Mouse (Mus musculus) lung, postnatal 10 days (tissue): ENCODE measurements around the gene Pnkd.
"Not testable (repeated sequence)": the region's sequence is repeated elsewhere in the genome, so short reads cannot be mapped to it uniquely, and the experiment has no call there.

Experiments used
- DNase-seq: peaks from one replicate; pipeline ENCODE4 v3.0.0; 2021

The Pnkd gene

DNA sequence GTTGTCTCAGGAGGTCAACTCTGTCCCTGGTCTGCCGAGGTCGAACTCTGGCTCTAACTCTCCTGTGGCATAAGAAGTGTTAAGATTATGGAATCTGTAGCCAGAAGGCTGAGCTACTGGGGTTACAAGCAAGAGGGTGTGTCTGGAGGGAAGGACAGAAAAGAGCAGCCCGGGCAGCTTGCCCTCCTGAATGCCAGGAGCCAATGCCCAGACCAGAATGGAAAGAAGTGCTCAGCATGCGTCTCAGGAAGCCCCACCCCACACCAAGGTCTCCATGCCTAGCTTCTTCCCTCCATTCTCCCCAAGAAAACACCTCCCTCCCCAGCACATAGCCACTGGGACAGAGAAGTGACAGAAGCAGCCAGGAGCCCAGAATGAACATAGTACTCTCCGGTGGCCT lies 14.3 kb downstream of the Pnkd start:
- peak; percentile 73 for DNase-seq

DNA sequence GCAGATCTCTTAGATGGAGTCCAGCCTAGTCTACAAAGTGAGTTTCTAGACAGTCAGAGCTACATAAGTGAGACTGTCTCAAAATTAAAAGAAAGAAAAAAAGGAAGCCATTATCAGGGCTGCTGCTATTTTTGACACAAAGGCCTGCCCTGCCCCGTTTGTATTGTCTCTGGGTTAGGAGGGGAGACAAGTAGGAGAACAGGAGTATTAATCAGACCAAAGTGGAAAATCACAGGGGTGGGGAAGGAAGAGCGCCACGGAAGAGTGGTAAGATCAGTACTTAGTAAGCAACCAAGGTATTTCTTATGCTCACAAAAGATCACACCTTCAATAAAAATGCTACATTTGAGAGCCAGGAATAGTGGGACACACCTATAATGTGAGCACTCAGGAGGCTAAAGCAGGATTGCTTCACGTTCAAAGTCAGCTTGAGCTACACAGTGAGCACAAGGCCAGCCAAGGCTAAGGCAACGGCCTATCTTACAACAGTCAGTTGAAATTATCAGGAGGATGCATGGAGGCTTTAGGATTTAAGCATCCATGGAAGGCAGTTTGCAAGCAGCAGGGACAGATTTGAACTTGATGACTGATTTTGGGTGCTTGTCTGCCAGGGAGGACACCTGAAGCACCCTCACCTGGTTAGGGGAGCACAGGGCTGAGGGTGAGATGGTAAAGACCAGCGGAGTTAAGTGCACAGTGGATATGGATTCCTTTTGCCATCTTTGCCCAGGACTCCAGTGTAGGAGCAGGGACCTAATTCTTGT lies 15.8 kb downstream of the Pnkd start:
- no peak for DNase-seq

DNA sequence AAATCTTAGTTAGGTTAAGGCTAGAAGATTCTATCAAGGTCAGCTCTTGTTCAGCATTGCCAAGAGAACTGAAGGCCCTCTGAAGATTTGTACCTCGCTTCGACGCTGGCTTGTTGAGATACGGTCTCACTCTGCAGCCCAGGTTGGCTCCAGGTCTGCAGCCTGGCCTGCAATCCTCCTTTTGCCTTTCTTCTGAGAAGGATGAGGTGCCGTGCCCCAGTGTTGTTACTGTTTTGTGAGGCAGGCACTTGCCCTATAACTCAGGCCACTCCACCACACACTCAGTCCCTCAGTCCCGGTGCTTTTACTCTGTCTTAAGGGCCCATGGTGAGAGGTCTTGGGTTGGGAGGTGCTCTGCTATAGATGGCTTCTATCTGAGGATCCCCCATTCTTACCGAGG lies 17.5 kb downstream of the Pnkd start:
- no peak for DNase-seq

DNA sequence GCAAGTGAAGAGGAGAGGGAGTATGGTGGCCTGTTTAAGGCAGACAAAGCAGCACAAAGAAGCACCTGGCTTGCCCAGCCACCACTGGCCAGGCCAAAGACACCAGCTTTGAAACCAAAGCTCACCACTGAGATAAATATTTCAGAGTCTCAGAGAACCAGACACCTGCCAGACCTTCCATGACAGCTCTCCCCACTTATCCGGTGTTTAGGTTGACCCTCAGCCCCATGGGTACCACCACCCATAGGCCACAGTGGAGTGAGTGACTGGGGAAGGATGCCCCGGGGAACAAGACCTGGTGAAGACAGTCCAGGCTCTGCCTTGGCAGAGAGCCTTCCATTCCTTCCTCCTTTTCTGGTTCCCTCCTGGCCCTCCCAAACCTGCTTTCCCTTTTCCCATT lies 18.1 kb downstream of the Pnkd start:
- DNase-seq, result no peak

DNA sequence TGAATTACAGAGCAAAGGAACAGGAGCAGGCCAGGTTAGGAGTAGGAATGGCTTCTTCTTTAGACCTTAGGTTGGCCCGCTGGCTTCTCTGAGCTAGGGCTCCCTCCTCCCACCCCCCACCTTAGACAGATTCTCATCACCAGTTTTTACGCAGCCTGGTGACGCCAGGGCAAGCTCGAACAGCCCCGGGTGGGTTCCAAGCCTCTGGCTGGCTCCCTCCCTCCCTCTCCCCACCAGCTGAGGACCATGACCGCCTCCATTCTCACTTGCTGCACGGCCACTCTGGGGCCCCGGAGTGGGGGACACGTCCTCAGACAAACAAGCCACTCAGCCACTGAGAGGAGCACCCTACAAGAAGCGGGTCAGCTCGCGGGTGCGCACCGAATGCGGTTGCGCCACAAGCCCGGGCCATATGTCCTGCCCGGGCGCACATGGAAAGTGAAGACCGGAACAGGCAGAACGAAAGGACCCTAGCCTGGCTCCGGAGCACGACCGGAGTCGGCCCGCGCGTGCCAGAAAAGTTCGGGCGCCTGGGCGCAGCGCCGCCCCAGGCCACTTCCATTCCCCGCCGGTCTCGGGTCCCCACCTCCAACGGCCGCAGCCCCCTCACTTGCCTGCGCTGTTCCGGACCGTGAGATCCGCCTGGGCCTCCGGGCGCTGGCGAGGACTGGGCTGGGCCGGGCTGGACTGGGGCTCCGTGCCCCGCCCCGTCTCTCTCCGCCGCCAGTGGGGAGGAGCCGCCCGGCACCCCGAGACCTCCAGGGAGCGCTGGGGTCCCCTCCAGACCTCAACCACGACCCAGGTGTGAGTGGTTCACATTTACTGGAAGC lies 19.0 kb downstream of the Pnkd start:
- peak; percentile 88 for DNase-seq

DNA sequence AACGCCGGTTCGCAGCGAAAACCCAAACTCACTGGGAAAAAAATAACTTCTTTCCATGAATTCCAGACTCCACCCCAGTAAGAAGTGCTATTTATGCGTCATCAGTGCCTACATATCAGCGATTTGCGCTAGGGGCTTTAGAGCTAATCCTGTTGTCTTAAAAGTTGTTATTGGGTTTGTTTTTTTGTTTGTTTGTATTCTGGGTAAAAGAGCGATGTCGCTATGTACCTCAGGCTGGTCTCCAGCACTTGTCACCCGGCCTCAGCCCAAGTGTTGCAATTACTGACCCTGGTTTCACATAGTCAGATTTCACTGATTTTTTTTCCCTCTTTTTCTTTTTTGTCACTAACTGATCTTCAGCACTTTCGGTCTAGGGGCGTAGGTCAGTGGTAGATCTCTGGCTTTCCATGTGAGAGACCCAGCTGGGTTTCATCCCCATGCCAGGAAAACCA lies 19.6 kb downstream of the Pnkd start:
- DNase-seq, result peak; percentile 52

DNA sequence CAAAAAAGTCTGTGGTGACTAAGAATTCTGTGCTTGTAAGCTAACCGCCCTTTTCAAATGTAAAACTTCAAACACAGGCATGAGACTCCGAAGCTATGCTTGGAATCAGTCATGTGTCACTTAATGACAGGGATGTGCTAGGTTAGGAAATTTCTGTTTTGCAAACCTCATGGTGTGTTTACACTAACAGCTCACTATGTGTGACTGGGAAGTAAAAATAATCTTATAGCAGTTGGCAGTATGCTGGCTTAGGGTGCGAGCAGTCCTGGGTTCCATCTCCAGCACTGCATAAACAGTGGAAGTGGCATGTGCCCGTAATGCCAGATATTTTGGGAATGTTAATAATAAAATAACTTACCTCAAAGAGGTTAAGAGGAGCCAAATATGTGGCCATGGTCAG lies 20.2 kb downstream of the Pnkd start:
- peak; percentile 40 for DNase-seq

DNA sequence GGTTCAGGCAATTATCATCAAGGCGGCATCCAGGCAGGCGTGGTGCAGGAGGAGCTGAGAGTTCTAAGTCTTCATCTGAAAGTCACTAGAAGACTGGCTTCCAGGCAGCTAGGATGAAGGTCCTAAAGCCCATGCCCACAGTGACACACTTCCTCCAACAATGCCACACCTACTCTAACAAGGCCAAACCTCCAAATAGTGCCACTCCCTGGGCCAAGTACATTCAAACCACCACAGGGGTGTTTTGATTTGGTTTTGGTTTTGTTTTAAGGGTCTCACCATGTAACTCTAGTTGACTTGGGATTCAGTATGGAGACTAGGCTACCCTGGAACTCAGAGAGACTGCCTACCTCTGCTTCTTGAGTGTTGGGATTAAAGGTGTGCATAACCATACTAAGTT lies 20.8 kb downstream of the Pnkd start, which contains the start of gene Tmbim1:
TSS of gene Tmbim1 (minus strand) at position 101 of the 400 bp plus-strand sequence.
- no peak for DNase-seq

DNA sequence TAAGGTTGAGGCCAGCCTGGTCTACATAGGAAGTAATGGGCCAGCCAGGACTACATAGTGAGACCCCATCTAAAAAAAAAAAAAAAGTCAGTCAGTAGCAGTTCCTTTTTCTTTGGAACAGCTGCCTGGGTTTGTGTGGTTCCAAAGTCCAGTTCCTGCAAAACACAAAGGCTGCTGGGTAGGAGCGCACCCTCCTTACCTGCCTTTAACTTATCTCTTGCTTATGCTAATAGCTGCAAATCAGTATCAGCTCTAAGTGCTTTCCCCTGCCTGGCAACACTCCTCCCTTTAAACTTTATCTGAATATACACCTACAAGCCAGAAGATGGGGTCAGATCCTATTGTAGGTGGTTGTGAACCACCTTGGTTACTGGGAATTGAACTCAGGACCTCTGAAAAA lies 22.4 kb downstream of the Pnkd start:
- DNase-seq, result no peak

DNA sequence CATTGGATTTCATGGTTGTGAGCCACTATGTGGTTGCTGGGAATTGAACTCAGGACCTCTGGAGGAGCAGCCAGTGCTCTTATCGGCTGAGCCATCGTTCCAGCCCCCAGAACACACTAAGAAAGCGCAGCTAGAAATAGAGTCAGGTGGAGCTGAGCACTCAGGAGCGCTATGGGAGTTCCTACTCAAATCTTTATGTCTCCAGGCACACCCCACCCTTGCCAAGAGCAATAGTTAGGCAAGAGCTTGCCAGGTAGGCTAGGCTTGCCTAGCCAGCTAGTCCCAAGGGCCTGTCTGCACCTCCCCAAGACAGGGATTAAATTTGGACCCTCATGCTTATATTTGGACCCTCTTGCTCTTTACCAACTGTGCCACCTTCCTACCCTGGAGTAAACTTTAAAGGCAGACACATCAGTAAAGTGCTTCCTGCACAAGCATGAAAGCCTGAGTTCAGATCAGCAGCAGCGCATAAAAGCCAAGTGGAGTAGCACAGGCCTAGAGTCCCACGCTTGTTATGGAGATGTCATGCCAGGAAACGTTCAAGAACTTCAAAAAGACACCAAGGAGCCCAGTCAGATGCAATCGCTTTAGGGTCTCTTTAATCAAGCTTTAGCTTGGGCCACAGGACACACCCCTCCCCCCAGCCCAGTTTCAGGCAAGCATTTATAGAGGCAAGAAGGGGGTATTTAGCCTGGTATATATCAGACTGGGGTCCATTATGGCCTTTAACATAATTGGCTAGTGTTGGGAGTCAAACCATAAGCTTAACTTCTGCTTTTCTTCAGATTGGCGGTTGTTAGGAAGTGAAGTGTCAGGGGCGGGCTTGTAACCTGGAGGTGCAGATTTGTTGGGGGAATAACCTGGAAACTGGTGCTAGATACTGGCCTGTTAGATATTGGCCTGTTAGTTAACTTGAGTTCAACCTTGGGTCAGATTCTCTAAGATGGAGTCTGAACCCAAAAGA lies 23.6 kb downstream of the Pnkd start:
- no peak for DNase-seq

DNA sequence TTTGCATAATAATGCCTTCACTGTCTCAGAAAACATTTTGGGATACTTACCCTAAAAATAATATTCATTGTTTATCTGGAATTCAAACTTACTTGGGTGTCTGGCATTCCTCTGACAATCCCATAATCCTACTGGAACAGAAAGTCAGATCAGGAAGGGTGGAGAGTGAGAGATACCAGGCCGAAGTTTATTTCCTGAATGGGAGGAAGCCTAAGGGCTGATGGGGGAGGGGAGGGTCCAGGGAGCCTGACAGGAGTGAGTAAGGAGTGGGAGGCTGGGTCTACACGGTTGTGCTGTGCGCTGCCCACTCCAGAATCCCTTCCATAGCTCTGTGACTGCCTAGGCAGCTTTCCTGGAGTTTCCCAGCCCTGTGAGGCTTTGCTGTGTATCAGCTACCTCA lies 25.0 kb downstream of the Pnkd start:
- DNase-seq, result peak; percentile 73

DNA sequence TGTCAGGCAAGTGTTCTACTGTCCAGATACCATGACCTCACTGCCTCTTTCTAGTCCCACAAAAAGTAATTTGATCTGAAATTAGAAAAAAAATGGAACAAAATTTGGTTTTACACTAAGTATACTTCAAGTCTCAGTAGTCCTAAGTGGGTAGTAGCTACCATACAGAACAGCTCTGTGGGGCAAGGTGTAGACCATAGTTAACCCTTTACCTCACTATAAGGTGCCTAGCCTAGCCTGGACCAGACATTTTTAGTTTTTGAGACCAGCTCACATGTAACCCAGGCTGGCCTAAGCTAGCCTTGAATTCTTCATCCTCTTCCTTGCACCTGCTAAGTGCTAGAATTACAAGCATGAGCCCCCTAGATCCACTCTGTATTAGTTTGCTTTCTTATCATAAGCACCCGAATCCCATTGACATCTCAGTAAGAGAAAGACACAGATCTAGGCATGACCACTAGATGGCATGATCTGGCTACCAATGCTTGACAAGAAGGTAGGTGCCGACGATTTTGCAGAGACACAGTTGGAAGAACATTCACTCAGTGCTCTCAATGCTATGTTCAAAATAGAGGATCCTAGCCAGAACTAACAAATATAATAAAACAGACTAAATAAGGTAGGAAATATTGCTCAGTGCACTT lies 28.4 kb downstream of the Pnkd start:
- peak; percentile 88 for DNase-seq

DNA sequence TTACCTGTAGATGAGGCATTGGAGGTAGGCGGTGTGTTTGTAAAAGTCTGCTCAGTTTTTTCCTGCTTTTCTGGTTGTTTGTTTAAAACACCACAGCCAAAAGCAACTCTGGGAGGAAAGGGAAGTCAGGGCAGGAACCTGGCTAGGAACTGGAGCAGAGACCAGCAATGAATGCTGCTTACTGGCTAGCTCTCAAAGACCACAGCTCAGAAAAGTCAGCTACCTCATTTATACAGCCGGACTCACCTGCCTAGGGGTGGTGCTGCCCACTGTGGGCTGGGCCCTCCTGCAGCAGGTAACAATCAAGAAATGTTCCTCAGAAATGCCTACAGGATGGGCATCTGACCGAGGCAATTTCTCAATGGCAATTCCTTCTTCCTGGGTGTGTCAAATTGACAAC lies 30.1 kb downstream of the Pnkd start:
- DNase-seq, result no peak

DNA sequence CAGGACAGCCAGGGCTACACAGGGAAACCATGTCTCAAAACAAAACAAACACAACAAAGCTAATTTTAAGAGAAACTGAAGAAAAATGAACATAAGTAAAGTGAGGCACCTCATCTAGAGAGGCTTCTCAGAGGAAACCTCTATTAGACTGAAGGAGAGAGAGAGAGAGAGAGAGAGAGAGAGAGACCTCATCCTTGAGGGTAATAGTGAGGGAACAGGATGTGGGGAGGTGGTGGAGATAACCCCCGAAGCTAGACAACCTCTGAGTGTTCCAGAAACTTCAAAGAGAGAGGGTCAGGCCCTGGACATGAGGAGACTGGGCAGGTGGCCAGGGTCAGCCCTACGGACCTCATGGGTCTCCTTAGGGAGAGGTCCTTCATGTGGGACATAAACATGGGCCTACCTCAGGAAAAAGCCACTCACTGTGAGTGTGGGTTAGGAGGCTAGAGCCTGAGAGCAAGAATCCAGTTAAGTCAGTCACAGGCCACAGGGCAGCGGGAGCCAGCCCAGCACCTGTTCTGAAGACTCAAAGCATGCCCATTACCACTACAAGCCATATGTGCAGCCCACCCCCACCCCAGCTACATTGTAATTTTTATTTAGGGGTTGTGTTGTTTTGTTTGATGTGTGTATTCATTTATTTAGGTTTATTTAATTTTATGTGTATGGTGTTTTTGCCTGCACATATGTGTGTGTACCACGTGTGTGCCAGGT lies 31.5 kb downstream of the Pnkd start:
- no peak for DNase-seq

DNA sequence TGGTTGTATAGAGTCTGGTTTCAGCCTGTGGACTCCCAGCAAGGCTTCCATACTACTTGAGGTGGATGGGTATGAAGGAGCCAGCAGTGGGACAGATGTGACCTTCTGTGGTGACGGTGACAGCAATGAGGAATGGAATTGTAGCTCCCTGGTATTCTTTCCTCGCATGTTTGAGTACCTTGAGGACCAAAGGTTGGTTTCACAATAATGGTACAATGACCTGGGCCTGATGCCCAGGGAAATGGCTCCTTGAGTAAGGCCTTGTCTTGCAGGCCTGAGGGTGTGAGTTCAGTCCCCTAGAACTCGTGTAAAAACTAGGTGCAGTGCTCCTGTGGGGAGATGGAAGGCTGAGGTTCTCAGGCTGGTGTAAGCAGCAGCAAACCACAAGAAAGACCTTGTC lies 34.0 kb downstream of the Pnkd start:
- DNase-seq, result no peak

DNA sequence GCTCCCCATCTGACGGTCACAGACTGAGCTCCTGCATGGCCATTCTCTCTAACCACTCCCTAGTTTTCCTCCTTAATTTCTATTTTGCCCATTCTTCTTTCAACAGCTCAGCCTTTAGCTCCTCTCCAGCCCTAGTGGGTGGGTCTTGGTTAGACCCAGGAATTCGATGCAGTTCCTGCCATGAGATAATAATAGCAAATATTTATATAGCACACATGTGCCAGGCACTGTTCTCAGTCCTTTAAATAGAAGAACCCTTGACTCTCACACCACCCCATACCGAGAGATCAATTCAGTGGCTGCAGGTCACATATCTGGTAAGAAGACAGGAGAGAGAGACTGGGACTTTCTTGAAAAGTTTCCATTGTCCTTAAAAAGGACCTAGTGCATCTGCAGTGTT lies 36.7 kb downstream of the Pnkd start:
- no peak for DNase-seq

DNA sequence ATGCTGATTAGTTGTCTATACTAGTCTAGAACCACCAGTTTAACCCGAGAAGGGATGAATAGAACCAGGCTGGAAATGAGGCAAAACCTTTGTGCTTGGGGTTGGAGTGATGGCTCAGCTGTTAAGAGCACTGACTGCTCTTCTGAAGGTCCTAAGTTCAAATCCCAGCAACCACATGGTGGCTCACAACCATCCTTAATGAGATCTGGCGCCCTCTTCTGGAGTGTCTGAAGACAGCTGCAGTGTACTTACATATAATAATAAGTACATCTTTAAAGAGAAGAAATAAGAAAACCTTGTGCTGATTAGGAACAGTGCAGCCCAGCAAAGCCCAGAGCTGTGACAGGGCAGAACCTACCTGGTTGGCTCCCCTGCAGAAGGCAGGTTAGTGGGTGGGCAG lies 42.2 kb downstream of the Pnkd start:
- DNase-seq, result not testable (repeated sequence)

DNA sequence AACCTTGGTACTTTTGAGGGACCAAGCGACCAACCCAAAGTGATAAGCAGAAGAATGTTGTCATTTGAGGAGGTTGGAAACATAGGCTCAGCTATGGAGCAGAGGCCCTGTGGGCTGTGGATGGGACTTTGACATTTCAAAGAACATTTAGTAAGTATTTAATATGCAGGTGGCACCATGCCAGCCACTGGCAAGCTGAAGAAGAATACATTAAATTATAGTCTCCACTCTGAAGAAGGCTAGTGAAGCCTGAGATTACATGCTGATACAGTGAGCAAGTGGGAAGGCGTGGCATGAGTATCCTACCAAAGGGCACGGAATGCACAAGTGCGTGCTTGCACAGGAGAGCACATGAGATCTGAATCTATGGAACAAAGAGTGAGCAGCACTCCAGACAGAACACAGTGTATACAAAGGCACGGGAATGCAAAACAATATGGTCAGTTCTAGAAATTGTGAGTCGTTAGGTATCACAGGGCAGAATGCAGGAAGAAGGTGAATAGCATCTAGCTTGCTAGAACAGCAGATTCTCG lies 45.2 kb downstream of the Pnkd start:
- no peak for DNase-seq

DNA sequence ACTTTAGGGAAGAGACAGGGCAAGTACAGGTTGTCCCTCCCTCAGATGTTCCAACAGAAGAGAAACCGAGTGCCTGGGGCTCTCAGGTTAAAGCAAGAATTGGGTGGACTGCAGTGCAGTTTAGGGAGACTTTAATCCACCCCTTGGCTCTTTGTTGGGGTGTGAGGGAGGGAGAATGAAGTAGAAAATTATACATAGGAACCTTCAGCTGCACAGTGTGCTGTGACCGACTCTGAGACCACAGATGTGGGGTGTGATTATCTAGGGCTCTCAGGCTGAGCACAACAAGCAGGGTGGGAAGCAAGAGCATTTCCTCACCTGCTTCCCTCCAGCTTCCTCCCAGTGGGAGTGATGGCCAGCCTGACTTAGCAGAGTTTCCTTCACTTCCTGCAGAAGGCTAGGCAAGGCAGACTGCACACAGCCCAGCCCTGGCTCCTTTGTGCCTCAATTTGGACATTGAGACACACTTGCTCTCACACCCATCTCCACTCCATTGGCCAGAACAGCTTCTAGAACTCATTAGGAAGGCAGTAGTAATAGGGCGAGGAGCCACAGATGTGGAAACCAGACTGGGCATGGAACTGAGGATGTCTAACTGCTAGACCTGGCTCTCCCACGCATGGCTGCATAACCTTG lies 46.4 kb downstream of the Pnkd start:
- DNase-seq, result peak; percentile 38

DNA sequence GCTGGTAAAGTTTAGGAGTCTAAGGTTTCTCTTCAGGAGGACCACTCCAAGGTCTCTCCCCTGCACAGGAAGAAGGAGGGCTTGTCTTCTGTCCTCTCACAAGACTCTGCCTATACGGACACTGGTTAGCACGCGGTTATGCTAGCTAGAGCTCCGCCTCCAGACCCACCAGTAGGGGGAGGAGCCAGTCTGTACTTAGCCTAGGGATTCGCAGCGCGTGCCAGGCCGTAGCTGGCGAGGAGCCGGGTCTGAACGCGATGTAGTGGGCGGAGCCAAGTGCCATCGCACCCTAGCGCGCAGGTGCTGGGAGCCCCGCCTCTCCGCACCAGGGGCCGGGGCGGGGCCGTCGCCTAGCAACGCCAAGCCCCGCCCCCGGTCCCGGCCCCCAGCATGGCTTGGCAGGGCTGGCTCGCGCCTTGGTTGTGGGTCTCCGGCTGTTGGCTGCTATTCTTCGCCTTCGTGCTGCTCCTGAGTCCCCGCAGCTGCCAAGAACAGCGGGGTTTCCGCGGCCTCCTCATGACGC lies 47.6 kb downstream of the Pnkd start:
- DNase-seq, result peak; percentile 96

DNA sequence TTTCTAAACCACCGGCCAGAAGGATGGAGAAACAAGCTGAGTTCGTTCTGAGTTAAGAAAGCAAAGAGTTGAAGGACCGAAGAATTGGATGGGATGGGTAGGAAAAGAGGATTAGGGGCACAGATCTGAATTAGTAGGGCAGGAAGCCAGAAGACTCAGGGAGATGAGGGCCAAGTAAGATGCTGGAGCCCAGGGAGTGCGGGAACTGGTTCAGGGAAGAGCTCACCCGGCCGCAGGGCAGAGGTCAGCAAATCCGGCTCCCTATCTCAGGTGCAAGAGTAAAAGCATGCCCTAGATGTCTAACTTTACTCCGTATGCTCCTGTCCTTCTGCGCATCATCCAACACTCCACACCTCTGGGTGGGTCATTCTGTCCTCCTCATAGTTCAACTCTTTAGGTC lies 48.2 kb downstream of the Pnkd start:
- no peak for DNase-seq
